Mouse (Mus musculus) kidney, adult 2 months (tissue): ENCODE results near the gene Zfp462. TPM values are rescaled to one million over a fixed set of nuclear protein-coding genes. Genes with fewer than 3 reads are reported as not detected.

Source experiments
- DNase-seq: peaks from one replicate; pipeline ENCODE4 v3.0.0; 2021
- H3K27ac ChIP-seq: fragments of 200-500 bp; 2 replicates; pipeline ENCODE4 v1.5.1; 2012; ENCODE audit warnings: low read depth, low read length, control low read depth, inconsistent platforms; ENCODE audit not compliant: insufficient read depth
- H3K27me3 ChIP-seq: fragments of 200-500 bp; replicated peaks from 2 replicates; pipeline ENCODE4 v1.6.1; 2012; ENCODE audit warnings: mild to moderate bottlenecking, moderate library complexity, low read length, inconsistent platforms; ENCODE audit not compliant: control insufficient read depth, insufficient read depth
- H3K36me3 ChIP-seq: fragments of 200-500 bp; 2 replicates; pipeline ENCODE4 v1.6.1; 2012; ENCODE audit warnings: mild to moderate bottlenecking, moderate library complexity, low read length, inconsistent platforms; ENCODE audit not compliant: control insufficient read depth, insufficient read depth
- H3K4me1 ChIP-seq: fragments of 200-500 bp; 2 replicates; pipeline ENCODE4 v1.6.1; 2011; ENCODE audit warnings: low read length; ENCODE audit not compliant: control insufficient read depth, insufficient read depth
- H3K4me3 ChIP-seq: fragments of 200-500 bp; 2 replicates; pipeline ENCODE4 v1.5.1; 2011; ENCODE audit warnings: mild to moderate bottlenecking, low read depth, low read length, control low read depth; ENCODE audit not compliant: insufficient read depth
- CTCF ChIP-seq: fragments of 200-500 bp; conservative IDR thresholded peaks from 2 replicates; pipeline ENCODE4 v1.5.1; 2011; ENCODE audit warnings: low read depth, mild to moderate bottlenecking, control low read depth, low read length, moderate library complexity, mixed read lengths; ENCODE audit not compliant: insufficient read depth, insufficient read length
- POLR2A ChIP-seq: fragments of 200-500 bp; IDR thresholded peaks from one replicate; pipeline ENCODE4 v1.6.1; 2011; ENCODE audit warnings: low read depth, low read length, control low read depth
- WGBS: fragments of 180-500 bp; shearing (Covaris S2); methylation state at CpG from one replicate; pipeline ENCODE4 v1.1.7; 2018; 5-methylcytosine and 5-hydroxymethylcytosine counted together
- polyA plus RNA-seq: library from polyadenylated mRNA; depleted of rRNA; stranded (reverse); fragments of >200 nt; gene quantifications from 2 replicates; pipeline ENCODE4 v1.2.3, GENCODE M21; 2012

Gene Zfp462
- polyA plus RNA-seq, 1 experiment = 8.7 TPM

- WGBS = 80% methylated on average over 5 of the region's 5 CpGs
- no peaks in the 10 kb centered on the region for H3K4me1 ChIP-seq
- DNase-seq = no peak
- no peak overlapping the region for H3K27ac ChIP-seq
- no peak overlapping the region for H3K4me3 ChIP-seq
- no peaks in the 10 kb centered on the region for H3K27me3 ChIP-seq
- H3K36me3 ChIP-seq = no peaks in the 10 kb centered on the region
- TF ChIP-seq POLR2A = no peak
- no peak for TF ChIP-seq CTCF
Observed at GRCm38 (mm10) chr4:55030401-55030800, 85.6 kb downstream of the Zfp462 start.

GRCm38 (mm10) chr4:55032317-55032930, 87.6 kb downstream of the Zfp462 start:
- Histone ChIP-seq H3K4me1 (no peaks in the 10 kb centered on the region), H3K36me3 (no peaks in the 10 kb centered on the region), H3K27me3 (no peaks in the 10 kb centered on the region), H3K4me3 (no peak overlapping the region), H3K27ac (no peak overlapping the region)
- TF ChIP-seq POLR2A (no peak), CTCF (no peak)
- DNase-seq = peak; percentile 66
- 63% methylated on average over 8 of the region's 8 CpGs for WGBS

DNA sequence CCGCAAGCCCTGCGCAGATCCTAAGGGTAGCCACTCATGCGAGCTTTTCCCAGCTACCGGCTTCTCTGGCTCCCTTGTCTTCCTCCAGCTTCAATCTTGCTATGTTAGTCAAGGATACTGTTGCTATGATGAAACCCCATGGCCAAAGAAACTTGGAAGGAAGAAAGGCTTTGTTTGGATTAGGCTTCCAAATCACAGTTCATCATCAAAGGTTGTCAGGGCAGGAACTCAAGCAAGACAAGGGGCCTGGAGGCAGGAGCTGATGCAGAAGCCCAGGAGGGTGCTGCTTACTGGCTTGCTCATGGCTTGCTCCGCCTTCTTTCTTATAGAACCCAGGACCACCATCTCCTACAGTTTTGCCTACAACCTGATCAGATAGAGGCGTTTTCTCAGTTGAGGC, 88.6 kb downstream of the Zfp462 start:
- Histone ChIP-seq H3K4me1 (no peaks in the 10 kb centered on the region), H3K27me3 (no peaks in the 10 kb centered on the region), H3K4me3 (no peak overlapping the region), H3K36me3 (no peaks in the 10 kb centered on the region), H3K27ac (no peak overlapping the region)
- 84% methylated on average over 6 of the region's 6 CpGs for WGBS
- no peak for DNase-seq
- TF ChIP-seq CTCF (no peak), POLR2A (no peak)

DNA sequence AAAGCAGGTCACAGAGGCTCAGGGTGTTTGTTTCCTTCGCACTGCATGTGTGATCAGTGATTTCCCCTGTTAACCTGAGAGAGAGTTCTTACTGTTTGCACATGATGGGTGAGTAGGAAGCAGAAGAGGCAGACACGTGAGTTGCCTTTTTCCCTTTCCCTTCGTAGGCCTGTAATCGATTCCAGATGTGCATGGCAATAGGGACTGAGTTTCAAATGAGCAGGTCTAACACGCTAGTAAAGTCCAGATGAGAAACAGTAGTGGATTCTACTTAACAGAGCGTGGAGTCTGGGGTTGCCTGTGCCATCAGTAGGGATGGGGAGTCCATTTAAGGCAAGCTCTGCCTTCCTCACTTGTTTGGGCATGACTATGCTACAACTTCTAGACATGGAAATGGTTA, 93.3 kb downstream of the Zfp462 start:
- no peaks in the 10 kb centered on the region for H3K36me3 ChIP-seq
- TF ChIP-seq CTCF (no peak), POLR2A (no peak)
- DNase-seq = no peak
- no peak overlapping the region for H3K4me3 ChIP-seq
- no peak overlapping the region for H3K27ac ChIP-seq
- WGBS = 94% methylated on average over 6 of the region's 6 CpGs
- H3K27me3 ChIP-seq = no peaks in the 10 kb centered on the region
- H3K4me1 ChIP-seq = 0 out of 2 replicates have a peak, but pooled peaks cover 1% of the 10 kb centered on the region

DNA sequence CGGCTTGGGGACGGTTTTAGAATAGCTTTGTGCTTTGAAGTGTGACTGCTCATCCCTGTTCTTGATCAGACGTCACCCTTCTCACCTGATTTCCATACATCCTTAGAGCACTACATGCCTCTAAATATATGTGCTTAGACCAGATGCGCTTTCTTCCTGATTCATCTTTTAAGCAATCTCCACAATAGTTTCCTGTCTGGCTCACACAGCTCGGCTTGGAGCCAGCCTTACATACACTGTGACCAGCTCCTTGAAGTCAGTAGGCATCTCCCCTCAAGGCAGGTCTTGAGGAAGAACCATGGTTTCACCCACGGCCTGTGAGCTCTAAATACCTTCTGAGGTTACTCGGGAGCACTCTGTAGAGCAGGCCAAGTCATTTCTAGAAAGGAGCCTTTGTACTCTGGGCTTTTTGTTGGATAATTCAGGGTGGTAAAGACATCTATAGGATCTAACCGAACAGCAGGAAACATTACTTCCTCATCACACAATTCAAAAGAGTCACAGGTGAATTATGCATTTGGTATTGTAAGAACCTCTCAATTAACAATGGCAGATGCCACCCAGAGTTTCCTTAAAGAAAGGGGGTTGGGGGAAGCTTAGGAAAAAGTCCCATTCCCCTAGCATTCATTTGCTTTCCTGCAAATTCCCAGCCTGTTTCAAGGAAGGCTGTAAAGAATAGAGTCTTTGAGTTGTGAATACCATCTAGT, 95.6 kb downstream of the Zfp462 start:
- Histone ChIP-seq H3K36me3 (no peaks in the 10 kb centered on the region), H3K4me3 (no peak overlapping the region), H3K27me3 (no peaks in the 10 kb centered on the region), H3K27ac (no peak overlapping the region), H3K4me1 (0 out of 2 replicates have a peak, but pooled peaks cover 3% of the 10 kb centered on the region)
- WGBS = 69% methylated on average over 8 of the region's 8 CpGs
- TF ChIP-seq POLR2A = no peak
- no peak for TF ChIP-seq CTCF
- DNase-seq = no peak

DNA sequence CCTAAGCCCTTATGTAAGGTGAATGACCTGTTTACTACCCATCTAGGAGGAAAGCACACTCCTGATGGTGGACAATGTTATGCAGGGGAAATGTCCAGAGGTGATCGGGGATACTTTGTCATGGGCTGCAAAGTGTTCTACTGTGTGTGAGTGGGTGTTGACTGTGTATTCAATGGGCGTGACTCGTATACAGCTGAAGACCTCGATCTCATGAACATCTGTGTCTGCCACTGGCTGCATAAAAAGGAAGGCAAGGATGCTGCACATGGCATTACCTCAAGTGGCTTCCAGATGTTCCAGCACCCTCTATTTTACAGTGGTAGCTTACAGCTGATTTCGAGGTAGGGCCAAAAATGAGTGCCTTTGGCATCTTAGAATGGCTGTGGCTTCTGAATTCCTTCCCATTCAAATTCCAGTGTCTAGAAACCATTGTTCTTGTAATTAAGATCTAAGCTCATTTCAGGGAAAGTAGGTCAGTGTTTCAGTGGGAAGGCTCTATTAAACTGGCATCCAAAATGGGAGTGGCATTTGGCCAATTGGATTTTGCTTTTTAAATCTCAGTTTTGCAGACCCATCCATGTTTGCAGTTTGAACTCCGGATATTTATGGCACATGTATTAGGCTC, 96.4 kb downstream of the Zfp462 start:
- no peak for DNase-seq
- WGBS = 85% methylated on average over 6 of the region's 6 CpGs
- TF ChIP-seq POLR2A = no peak
- TF ChIP-seq CTCF = no peak
- Histone ChIP-seq H3K4me1 (0 out of 2 replicates have a peak, but pooled peaks cover 3% of the 10 kb centered on the region), H3K27ac (no peak overlapping the region), H3K27me3 (no peaks in the 10 kb centered on the region), H3K4me3 (no peak overlapping the region), H3K36me3 (no peaks in the 10 kb centered on the region)

GRCm38 (mm10) chr4:55042573-55042972, 97.7 kb downstream of the Zfp462 start:
- Histone ChIP-seq H3K4me1 (0 out of 2 replicates have a peak, but pooled peaks cover 3% of the 10 kb centered on the region), H3K27ac (peak overlapping the region; percentile 91), H3K4me3 (no peak overlapping the region), H3K27me3 (no peaks in the 10 kb centered on the region), H3K36me3 (no peaks in the 10 kb centered on the region)
- 59% methylated on average over 4 of the region's 4 CpGs for WGBS
- DNase-seq = peak; percentile 81
- TF ChIP-seq POLR2A = no peak
- TF ChIP-seq CTCF = no peak
